Mouse (Mus musculus): ENCODE measurements around the gene Hpgd. TPM values are rescaled to one million over a fixed set of nuclear protein-coding genes. Genes with fewer than 3 reads are reported as not detected.

Gene Hpgd
- total RNA-seq, 2 experiments from 2014 or later, result 1.0 to 1.8 TPM

DNA sequence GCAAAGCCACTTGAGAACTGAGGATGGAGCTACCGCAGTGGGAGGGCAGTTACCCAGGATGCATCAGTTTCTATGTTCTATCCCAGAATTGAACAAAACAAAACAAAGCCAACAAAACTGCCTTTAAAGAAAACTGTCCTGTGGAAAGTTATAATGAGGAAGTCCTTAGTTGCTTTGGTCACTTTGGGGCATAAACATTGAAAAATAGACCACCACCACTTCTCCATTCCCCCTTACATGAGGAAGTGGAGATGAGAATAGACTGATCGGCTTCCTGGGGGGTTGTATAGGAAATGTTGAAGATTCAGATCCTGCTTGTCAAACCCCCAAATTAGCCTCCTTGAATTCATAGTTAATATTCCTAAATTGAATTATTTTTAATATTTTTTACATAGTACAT, 19.2 kb downstream of the Hpgd start:
- intact Hi-C loops (cut with DNase I), result no loop called here

DNA sequence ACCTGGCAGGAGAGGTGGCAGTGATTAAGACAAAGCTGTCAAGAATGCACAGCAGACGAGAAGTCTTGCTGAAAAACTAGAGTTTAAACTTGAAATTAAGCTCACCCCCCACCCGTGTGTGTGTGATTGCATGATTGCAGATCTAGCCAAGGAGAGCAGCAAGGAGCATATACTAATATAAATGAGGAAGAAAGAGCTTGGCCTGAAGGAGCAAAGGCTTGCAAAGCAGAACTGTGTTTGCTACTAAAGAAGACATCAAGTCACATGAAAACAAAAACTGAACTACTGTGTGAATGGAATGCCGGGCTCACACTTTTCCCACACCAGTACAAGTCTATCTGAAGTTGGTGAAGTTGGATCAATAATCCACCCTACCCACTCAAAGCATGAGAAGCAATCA, 20.8 kb downstream of the Hpgd start:
- intact Hi-C loops (cut with DNase I), result no loop called here

More for the DNA sequence above, 19.2 kb downstream of the Hpgd start:
- no peak for DNase-seq

DNA sequence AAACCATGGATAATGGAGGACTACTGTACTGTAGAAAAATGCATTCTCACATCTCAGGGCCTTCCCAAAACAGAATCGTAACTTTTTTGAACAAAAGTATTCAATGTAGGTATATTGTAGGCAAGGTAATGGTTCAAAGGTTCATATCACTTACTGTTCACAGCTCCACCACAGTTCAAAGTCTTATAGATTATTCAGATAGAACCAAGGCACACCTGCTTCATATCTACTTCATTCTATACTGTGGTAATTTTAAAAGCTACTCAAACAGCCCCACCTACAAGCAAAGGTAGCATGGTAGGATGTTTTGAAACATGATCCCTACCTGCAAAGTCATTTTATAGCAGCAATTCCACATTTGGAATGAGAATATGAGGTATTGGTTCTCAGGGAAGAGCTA, 28.9 kb downstream of the Hpgd start:
- intact Hi-C loops (cut with DNase I), result no loop called here
- DNase-seq, result no peak

More for the DNA sequence above, 20.8 kb downstream of the Hpgd start:
- DNase-seq, result no peak

DNA sequence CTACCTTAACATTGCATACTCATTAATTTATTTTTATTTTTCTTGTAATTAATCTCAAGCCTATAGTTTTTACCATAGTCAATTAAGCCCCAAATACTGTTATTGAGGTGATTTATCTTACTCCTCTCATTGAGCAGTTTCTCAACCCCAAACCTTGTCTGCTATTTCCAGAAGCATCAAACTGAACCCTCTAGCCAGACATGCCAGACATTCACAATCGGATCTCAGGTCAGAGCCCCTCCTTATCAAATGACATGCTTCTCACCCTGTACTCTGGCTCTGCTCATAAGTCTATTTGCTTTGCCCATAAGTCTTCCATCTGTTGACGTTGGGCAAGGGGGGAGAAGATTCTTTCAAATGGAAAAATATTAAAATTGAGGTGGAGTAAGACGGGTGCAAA, 33.3 kb downstream of the Hpgd start:
- intact Hi-C loops (cut with DNase I), result no loop called here
- no peak for DNase-seq

DNA sequence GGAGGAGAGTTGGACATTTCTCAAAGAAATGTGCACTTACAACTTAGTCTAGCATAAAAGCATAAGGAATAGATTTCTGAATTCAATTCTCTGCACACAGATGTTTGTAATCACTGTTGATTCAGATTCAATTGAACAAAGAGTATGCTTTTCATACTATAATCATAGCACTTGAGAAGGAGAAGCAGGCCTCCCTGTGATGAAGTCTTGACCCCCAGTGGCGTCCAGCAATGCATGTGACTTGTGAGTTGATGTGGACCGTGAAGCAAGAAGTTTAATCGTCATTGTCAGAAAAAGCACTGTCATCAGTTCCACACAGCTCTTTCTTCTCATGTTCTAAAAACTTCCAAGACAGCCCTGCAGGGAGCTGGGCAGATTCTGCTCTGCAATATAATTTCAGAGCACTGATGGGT, 33.8 kb downstream of the Hpgd start:
- no peak for DNase-seq
- intact Hi-C loops (cut with DNase I), result no loop called here

DNA sequence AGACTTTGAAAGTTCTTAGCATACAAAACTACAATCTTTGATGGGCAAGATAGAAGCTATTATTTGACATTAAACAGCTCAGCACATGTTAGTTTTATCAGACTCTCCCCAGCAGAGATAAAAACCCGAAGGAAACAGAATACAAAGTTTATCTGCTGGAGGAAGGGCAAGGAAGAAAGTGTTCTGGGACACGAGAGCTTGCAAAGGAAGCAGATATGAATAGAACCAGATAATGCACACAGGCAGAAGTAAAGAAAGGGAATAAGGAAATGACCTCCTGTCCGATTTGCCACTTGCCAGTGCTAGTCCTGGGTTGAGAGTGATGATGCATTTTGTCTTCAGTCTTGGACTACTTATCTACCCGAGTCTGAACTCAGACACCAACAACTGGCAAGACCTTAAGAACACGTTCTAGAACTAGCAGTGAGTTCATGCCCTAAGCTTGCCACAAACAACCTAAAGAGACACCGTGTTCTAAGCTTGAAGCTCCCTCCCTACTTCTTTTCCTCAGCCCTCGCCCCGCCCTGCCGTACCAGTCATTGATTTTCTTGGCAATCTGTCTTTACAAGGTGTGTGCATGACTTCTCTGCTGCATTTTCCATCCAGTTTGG, 41.1 kb downstream of the Hpgd start:
- intact Hi-C loops (cut with DNase I), result no loop called here
- DNase-seq, result no peak

DNA sequence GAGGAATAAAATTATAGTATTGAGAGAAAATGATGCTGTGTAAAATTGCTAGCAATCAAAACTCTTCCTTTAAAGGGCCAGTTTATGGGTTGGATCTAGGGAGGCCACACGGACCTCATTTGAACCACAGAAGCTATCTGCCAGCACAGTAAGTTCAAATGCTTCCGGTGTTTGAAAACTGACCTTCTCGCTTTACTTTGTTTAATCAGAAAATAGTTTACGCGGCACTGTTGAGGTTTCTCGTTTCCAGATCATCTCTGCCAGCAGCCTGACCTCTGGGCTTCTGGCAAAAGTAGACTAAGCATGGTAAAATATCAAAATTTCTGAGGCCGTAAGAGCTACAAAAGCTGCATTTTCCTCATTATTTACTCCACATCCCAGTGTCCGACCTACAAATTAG, 42.4 kb downstream of the Hpgd start:
- intact Hi-C loops (cut with DNase I), result no loop called here
- no peak for DNase-seq

DNA sequence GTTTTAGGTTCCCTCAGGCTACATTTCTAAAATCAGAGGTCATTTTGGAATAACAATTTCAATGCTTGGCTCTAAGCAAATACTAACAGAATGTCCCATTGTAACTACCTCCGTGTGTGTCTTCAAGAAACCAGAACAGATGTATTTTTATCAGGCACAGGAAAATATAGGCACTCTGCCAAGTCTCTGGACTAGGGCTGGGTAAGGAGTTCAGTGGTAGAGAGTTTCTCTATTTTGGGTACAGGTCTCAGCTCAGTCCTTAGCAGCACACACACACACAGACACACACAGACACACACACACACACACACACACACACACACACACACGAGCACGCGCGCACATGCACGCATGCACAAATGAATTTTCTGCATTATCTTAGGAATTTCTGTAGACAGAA, 49.1 kb downstream of the Hpgd start:
- intact Hi-C loops (cut with DNase I), result no loop called here
- no peak for DNase-seq

DNA sequence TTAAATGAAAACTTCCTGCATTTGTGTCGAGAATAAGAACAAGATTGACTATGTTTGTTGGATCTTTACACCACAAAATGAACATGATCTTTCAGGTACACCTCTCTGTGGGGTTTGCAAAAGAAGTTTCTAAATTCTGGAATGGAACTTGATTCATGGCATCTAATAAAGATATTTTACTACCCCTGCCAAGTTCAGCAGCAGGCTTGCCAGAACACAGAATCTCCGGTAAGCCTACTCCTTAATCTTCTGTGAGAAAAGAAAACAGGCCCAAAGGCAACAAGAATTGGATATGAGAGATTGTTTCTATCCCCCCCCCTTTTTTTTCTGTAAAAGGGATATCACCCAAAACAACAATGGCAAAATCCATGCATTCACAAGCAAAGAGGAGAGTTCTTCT, 49.6 kb downstream of the Hpgd start:
- DNase-seq, result no peak

DNA sequence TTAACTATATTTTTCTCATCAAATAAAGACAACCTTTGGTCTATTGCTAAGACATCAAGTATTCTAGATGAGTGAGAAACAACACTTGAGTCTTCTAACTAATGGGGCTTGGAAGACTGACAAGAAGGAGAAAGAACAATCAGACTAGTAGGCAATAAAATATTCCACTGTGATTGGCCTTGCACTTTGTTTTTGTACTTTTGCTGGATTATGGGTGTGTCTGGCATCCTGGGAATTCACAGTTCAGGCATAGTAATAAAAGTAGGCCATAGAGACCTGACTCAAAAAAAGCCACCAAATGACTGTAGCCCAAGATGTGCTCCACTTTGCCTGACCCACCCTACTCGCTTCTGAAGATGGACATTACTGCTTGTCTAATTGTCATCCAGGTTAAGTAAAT, 50.0 kb downstream of the Hpgd start:
- intact Hi-C loops (cut with DNase I), result no loop called here
- no peak for DNase-seq

More for the DNA sequence above, 49.6 kb downstream of the Hpgd start:
- intact Hi-C loops (cut with DNase I), result no loop called here

DNA sequence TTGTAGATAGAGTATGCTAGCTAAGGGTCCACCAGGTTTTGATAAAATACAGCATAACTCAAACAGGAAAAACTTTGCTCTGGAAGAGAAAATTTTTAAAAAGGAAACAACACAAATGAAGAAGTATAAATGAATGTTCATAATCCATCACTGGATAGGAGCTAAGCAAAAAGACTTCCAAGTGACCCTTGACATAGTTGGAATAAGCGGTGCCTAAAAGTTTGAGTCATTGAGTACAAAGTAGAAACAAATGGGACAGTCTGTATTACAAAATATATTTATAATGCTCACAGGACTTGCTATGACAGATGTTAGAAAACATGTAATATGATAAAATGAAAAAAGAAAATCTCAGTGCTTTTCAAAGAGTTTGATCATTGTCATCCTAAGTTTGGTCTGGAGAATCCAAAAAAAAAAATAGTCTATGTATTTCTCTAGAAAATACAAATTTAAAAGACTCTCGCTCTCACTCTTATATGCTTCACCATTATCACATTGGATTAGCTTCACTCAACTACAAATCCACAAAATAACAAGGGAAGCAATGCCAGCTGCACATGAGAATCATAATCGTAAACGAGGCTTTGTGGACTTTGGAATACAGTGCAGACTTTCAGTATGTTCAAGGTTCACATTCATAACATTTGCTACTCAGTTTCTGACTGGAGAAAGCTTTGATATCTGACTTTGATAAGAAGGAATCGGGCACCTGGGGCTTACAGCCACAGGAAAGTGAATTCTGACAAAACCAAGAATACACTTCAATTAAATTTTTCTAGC, 51.4 kb downstream of the Hpgd start:
- intact Hi-C loops (cut with DNase I), result no loop called here
- DNase-seq, result no peak

DNA sequence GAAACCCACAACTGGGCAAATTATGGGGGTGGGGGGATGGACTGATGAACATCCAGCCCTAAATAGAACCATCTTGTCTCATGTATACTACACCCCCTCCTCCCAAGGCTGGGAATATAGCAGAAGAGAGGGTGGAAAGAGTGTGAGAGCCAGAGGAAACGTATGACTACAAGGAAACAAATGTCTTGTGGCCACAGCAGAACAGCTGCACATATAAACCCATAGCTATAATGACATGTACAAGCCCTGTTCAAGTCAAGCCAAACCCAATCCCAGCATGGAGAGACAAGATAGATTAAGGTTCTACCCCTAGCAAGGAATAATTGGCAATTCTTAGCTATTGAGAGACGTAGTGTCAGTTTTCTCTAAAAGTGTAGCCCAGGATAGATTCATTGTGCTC, 68.8 kb downstream of the Hpgd start:
- intact Hi-C loops (cut with DNase I), result no loop called here

More for the DNA sequence above, 68.8 kb downstream of the Hpgd start:
- no peak for DNase-seq
